Mouse (Mus musculus) left cerebral cortex, postnatal 14 days (tissue): ENCODE results near the gene Snx18. TPM values are rescaled to one million over a fixed set of nuclear protein-coding genes. Genes with fewer than 3 reads are reported as not detected.

Experiments
- DNase-seq, 2 experiments: peaks; one replicate each; pipeline ENCODE4 v3.0.0; 2021 to 2022; ENCODE audit warnings: low spot score in 2 of 2, mixed read lengths in 1 of 2
- intact Hi-C: fragments of 180-260 bp; cut with DNase I; formaldehyde crosslinking; loops from one replicate; pipeline ENCODE4 v1.15.1; 2025
- long read RNA-seq, 2 experiments: library from polyadenylated mRNA; stranded (forward); transcript quantifications; one replicate each; pipeline ENCODE4 v2.0.0; 2021
- total RNA-seq, 2 experiments: library from RNA; stranded (reverse); gene quantifications; 2 replicates each; pipeline ENCODE4 v1.2.3; 2021

The Snx18 gene
- 10 to 100 TPM; 22.8 to 24.6 TPM for total RNA-seq
- long read RNA-seq, experiment 1, full-length matches to known transcripts: 36 of 41 reads
- long read RNA-seq, experiment 1, partial matches to known transcripts: 0 of 41 reads
- long read RNA-seq, experiment 1, other reads (novel, unspliced or antisense): 5 of 41 reads
- long read RNA-seq, experiment 2, full-length matches to known transcripts: 22 of 28 reads
- long read RNA-seq, experiment 2, partial matches to known transcripts: 0 of 28 reads
- long read RNA-seq, experiment 2, other reads (novel, unspliced or antisense): 6 of 28 reads

DNA sequence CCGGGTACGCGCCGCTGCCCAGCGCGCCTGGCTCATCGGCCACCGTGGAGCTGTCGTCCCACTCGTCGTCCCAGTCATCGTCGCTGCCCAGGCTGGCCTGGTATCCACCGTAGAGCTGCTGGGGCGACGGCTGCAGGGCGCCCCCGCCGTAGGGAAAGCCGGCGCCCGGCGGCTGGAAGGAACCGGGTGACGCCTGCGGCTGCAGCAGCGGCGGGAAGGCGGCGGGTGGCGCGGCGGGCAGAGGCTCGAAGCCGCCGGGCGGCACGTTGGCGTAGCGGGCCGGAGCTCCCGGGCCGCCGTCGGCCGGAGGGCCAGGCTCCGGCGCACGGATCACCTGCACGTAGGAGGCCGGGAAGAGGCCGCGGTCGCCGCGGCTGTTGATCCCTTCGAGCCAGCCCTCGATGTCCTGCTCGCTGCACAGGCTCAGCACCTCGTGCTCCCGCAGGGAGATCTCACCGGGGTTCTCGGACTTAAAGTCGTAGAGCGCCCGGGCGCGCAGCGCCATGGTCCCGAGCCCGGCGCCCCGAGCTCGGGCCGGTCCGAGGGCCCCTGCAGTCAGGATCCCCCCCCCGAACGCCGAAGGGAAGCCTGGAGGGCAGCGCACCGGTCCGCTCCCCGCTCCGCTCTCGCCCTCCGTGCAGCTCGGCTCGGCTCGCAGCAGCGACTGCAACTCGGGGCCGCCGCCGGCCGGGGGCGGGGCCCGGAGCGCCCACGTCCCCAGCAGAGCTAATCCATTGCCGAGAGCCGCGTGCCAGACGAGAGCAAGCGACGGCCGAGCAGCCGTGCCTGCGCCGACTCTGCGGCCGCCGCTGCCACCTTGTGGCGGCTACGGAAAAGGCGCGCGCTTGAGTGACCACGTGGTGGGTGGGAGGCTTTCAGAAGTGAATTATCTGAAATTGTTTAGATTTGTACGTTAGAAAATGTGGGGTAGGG, at the start of gene Snx18:
Gene Snx18, minus strand, starts transcription at position 674 of the 933 bp plus-strand sequence.
- DNase-seq: peak; percentile 94 to 96
- intact Hi-C loops: loop anchor here (1.0 to 10.0 kb wide), 6 partner anchors 131 to 573 kb away; partner anchors contain the start of gene Gpx8

DNA sequence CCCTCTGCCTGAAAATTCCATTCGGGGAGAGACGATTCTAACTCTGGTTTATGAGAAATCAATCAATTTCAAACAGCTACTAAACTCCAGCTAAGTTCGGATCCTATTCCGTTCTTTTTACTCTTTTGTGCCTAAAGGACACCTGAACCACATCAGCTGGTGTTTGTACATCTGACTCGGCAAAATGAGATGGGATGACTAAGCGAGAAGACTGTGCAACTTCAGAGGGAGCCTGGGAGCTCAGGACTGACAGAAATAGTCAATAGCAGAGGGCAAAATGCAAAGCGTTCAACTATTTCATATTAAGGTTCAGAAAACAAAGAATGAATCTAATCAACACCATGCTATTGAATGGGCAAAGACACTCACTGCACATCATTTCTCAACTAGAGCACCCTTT, 45.5 kb upstream of the Snx18 start:
- intact Hi-C loops: no loop called here

DNA sequence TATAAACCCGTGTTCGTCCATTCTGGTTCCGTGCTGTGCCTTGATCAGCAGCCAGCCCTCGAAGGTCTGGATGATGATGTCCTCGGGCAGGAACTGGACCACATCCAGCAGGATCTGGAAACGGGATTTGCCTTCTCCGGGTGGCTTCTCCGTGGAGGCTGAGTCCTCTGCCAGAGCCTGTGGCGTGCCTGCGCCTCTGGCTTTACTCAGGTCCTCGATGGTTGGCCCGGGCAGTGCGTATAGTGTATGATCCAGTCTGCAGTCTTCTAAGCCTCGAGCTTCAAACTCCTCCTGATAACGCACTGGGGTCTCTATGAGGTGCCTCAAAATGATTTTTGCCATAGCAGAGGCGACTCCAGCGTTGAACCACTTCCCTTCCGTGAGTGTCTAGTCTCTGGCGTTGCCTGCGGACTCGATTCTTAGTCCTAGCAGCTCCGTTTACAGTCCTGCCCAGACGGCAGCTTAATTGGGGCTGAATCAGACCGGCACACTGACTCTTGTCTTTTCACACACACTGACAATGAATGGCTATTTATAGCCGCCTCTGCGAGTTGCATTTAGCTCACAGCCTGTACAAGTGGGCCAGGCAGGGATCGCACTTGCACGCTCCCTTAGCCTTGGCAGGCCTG, 44.9 kb upstream of the Snx18 start, which contains the start of gene Hspb3:
Gene Hspb3, minus strand, starts transcription at position 526 of the 629 bp plus-strand sequence.
- peak; percentile 42 to 76 for DNase-seq
- intact Hi-C loops: no loop called here

More for the DNA sequence above, 45.5 kb upstream of the Snx18 start:
- no peak for DNase-seq

DNA sequence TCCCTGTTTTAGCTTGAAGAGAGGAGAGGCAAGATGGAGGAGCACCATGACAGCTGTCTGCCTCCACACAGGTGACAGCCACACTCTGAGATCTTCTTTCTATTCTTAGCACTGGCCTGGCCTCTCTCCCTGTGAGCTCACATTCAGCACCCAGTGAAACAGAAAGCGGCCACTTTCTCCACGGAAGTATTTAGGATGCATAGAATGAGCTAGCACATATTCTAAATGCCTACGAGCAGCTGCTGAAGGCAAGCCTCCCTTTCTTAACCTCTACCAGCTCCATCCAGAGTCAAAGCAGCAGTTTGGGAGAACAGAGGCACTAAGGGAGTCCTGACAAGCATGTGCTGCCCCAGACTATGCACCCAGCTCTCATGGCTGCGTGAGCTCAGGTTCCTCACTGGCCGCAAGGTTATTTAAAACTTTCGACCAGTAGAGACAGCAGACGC, 43.5 kb upstream of the Snx18 start:
- peak; percentile 26 to 57 for DNase-seq
- intact Hi-C loops: no loop called here

DNA sequence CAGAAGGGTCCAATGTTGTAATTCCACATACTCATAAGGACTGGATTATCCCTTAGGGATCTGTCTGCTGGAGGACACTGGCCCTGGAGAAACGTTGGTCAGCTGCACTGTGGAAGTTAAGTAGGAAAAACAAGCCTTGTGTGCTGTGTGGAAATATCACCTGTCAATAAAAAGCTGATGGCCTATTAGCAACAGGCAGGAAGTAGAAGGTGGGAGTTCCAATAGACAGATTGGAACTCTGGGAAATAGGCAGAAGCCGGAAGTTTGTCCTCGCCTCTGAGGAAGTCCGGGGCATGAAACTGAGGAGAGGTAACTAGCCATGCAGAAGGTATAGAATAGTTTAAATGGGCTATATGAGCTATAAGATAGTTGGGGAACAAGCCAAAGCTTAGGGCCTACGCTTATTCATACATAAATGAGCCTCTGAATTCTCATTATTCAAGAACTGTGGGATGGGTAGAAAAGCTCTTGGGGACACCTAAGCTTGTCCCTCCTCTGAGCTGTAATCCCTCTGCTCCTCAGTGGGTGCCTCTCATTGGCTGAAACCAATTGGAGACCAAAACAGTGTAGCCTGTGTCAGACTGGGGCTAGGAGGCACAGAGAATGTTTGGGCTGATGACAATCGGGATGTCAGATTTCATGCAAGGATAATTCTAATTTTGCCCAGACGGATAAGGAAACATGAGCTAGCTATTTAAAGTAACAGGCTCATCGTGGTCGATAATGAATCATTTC, 42.4 kb upstream of the Snx18 start:
- peak in 1 of 2 experiments; percentile 36 for DNase-seq
- intact Hi-C loops: no loop called here

DNA sequence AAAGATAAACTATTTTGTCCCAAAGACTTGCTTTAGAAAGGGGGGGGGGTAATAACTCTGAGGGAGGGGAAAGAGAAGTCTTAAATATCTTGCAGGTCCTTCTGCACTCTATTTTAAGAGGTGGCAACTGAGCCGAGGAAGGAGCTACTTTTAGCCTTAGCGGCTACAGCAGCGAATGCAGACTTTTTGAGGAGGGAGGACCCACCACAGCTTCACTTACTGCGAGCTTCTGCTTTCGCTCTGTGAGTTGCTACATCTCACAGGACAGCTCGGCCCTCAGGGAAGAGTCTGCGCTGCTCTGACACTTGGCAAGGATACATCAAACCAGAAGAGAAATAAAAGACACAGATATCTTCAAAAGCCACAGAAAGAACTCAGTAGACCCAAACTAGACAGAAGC, 38.8 kb upstream of the Snx18 start:
- DNase-seq: peak; percentile 48 to 53
- intact Hi-C loops: no loop called here

DNA sequence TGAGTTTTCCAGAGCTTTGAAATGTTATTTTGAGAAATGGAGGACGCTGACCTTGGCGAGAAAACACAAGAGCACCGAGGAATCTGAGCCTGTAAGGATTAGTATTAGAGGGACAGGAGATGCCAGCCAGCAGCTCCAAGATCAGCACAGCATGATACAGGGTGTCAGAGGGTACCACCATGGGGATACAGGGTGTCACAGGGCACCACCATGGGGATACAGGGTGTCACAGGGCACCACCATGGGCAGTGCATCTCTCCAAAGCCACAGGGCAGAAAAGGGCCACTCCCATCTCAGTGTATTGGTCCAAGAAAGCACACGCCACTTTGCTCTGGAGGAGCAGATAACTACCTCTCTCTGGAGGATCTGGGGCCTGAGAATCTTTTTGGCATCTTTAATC, 38.3 kb upstream of the Snx18 start:
- intact Hi-C loops: no loop called here
- DNase-seq: no peak

DNA sequence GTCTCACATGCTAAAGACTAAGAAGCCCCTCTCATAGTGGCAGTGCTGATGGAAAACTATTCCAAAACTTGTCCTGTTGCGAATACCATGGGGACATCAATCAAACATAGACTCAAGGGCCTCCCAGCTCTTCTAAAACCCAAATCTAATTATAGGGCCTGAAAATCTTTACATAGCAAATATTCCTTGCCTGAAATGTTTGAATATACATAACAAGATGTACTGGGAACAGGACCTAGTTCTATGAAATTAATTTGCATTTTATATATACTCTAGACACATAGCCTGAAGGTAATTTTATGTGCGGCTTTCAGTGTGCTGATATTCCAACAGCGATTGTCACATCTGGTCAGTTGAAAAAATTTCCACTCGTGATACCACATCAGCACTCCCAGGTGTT, 37.1 kb upstream of the Snx18 start:
- no peak for DNase-seq
- intact Hi-C loops: no loop called here

DNA sequence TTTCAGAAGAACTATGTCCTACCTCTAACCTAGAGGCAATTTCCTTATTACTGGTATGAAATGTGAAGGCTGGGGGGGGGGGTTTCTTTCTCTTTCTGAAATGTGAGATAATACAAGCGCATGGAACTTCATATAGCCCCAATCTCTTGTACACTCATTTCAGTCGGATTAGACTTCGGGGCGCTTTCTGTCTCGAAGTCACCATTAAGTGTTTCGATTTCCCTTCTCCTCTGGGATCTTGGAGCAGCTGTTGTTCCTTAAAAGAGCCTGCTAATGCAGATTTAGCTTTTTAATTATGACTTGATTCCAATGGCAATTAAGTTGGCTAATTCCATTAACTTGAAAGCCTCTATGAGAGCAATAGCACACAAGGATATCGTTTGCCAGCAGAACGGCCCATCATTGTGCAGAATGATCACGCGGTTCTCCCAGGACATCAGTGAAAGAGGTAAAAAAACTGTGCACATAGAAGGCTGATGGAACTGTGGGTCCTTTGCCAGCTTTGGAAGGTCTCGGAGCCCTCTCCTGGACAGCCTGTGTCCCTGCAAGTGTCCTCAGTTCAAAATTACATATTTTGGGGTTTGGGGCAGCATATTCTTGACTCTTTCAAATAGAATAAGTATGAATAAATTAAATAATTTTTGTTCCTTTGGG, 22.7 kb upstream of the Snx18 start:
- no peak for DNase-seq
- intact Hi-C loops: no loop called here

DNA sequence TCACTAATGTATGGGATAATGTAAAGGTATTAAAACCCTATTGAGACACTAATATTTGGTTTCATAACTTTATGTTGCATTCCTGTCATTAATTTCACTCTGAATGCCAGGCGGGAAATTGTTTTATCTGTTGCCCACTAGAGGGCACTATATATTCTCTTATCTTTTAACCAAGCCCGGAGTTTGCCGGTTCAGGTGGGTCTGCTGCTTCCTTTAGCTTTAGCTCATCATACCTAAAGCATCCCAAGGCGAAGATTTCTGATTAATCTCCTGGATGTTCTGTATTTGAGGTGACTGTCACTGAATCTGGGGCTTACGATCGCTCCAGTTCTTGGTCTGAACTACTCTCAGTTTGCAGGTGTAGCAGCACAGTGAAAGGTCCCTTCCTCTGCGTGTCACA, 20.6 kb upstream of the Snx18 start:
- intact Hi-C loops: loop anchor here (1.0 to 5.0 kb wide), 2 partner anchors 30 to 228 kb away; no protein-coding TSS in a partner anchor
- DNase-seq: peak in 1 of 2 experiments; percentile 43

DNA sequence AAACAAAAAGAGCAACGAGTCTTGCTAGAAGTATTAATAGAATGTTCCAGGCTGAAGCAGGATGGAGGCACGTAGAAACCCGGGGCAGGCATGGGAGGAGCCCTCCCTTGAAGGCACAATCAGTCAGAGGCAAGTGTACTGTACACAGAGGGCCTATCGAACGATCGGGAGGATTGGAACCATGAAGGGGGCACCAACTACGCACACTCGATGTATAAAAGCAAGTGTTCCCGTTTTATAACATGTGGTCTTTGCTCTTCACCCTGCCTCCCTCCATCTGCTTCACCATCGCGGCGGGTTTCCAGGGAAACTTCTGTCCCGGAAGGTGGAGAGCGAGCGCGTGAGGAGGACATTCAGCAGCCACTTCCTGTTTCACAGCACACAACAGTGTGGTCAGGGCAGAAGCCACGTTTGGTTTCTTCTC, 17.4 kb upstream of the Snx18 start:
- intact Hi-C loops: loop anchor here (5.0 kb wide), 1 partner anchor 231 kb away; no protein-coding TSS in a partner anchor

DNA sequence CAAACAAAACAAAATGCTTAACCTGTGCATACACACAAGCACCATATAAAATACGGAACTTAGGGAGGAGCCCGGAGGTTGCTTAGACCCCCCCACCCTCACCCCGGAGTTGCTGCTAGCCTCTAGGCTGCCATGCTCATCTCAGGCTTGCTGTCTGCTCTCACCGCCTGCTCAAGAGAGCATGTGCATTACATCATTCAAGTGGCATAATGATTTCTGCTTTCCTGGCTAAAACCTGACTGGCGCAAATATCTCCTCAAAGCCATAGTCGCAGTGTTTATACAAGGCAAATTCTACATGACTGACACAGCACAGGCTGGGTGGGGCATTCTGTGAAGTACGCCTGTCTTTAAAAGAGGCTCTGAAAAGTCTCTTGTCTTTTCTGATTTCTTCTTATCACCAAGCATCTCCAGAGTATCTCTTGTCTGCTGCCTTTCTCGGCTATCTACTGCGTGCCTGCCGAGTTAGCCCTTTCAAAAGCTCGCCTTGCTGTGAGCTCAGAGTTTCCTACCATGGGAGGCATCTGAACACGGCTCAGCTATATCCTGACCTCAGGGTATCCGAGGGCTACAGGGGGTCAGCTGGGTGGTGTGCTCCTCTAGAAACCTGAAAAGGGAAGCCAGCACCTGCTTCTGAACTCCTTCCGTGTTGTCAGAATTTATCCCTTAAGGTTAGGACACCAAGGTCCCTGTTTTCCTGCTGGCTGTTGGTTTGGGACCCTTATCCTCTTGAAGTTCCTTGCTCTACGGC, 16.5 kb upstream of the Snx18 start:
- intact Hi-C loops: loop anchor here (5.0 kb wide), 1 partner anchor 232 kb away; no protein-coding TSS in a partner anchor
- no peak for DNase-seq

More for the DNA sequence above, 17.4 kb upstream of the Snx18 start:
- DNase-seq: no peak

DNA sequence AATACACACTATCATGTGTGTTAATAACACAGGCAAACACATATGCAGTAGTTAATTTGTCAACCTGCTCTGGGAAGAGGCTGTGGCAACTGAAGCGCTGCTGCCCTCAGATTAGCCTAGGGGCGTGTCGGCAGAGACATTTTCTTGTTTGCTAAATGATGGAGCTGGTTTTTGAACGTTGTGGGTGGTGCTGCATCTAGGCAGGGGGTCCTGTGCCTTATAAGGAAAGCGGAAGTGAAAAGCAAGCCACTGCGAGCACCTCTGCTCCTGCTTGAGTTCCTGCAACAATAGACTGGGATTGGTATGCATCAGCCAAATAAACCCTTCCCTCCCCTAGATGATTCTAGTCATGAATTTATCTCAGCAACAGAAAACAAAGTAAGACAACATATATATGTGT, 14.1 kb upstream of the Snx18 start:
- intact Hi-C loops: no loop called here
- DNase-seq: no peak

DNA sequence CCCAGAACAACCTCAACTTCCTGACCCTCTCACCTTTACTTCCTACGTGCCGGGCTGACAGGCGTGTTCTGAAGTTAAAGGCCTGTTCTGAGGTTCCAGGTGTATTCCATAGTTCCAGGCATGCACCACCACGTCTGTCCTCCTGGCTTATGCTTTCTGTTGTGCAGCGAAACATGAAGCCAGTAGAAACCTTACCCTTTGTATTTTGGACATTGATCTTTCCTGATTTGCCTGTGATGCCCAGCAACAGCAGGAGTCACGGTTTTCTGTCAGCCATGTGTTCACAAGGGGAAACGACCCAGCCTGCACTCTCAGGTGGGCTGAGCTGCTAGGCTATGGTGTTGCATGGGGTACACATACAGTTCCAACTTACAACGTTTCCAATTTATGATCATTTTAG, 9.2 kb upstream of the Snx18 start:
- intact Hi-C loops: no loop called here
- DNase-seq: no peak

DNA sequence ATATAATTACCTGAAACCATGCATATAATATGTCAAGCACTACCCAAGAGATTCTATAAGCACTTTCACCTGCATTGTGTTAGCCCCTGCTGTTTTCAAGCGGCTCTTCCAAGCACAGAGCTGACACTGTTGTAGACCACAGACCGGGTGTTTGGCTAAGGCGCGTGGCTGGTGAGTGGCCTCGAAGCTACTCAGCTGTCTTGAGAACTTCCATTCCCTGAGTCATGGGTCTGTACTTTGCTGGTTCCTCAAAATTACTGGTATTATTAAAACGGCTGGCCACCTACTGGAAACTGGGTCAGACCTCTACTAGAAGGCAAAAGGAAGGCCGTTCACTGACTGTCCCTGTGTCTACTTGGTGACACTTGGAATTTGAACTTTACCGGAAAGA, 4.5 kb upstream of the Snx18 start:
- intact Hi-C loops: no loop called here
- peak in 1 of 2 experiments; percentile 5 for DNase-seq

DNA sequence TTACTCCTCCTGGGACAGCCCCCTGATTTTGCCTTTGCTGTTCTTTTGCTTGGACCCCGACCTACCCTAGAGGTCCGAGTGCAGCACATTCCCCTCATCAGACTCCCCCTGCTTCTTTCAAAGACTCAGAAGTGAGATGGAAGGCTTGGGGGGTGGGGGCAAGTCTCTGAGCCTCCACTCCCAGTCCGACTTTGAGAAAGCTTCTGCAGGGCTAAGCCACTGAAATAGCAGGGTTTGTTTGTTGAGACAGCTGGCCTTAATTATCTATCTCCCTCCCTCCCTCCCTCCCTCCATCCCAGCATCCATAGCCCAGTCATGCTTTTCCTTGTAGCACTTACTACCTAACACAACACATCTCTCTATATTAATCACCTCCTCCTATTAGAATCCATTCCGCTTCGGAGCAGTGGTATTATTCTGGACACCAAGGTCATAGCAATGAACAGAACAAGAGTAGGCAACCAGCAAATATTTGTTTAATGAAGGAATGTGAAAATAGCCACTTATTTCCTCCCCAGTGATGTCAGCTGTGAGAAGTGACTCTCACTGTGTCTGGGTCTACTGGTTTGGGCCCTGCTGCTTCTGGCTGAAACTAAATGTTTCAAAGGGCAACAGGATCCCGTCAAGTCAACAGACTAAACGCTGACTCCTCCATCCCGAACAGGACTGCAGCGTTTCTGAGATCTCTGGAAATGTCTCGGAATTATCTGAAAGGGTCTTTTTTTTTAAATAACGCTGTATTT, 3.9 kb upstream of the Snx18 start:
- intact Hi-C loops: no loop called here
- no peak for DNase-seq

DNA sequence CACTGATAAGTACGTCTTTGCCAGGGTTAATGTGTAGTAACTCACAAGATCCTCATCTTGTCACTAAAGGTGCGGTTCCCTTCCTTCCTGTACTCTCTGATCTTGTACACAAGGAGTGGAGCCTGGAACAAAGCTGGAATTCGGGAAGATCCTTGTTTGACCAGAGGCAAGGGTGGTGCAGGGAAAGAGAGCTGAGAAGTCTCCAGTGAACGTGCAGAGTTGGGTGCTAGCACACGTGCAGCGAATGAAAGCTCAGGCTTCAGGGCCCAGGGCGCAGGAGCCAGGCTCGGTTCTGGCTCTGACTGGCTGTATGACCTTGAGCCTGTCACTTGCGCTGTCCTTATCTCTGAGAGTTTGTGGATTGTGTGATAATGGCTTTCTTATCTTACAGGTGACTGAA, 639 bp upstream of the Snx18 start:
- DNase-seq: no peak
- intact Hi-C loops: loop anchor here (5.0 to 10.0 kb wide), 4 partner anchors 132 to 574 kb away; partner anchors contain the start of gene Gpx8
